Mouse (Mus musculus): Measurements from ENCODE around the gene Ccdc54. TPM values are rescaled to one million over a fixed set of nuclear protein-coding genes. Genes with fewer than 3 reads are reported as not detected.
A peak's percentile ranks its signal among the peaks of the same experiment; 100 is the strongest.

The Ccdc54 gene
- polyA plus RNA-seq, 1 experiment = not detected

DNA sequence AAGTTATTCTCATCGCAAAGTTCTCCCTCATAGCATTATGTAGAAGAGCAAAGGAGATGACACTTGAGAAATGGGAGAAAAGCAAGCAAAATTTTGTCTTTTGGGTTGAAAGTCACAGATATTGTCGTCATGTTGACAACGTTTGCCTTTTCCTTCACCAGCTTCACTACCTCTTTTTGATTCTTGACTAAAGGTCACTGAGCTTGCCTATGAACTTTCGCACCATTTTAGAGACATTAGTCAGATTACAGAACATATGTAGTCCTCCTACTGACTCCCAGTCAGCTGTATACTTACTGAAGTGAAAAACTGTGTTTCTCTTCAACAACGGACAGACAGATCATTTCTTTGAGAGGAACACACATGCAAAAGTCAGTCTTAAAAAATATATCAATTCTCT, 40.0 kb downstream of the Ccdc54 start:
- DNase-seq (ENCODE audit: extremely low spot score in 1 of 2, low spot score in 1 of 2) = no peak

DNA sequence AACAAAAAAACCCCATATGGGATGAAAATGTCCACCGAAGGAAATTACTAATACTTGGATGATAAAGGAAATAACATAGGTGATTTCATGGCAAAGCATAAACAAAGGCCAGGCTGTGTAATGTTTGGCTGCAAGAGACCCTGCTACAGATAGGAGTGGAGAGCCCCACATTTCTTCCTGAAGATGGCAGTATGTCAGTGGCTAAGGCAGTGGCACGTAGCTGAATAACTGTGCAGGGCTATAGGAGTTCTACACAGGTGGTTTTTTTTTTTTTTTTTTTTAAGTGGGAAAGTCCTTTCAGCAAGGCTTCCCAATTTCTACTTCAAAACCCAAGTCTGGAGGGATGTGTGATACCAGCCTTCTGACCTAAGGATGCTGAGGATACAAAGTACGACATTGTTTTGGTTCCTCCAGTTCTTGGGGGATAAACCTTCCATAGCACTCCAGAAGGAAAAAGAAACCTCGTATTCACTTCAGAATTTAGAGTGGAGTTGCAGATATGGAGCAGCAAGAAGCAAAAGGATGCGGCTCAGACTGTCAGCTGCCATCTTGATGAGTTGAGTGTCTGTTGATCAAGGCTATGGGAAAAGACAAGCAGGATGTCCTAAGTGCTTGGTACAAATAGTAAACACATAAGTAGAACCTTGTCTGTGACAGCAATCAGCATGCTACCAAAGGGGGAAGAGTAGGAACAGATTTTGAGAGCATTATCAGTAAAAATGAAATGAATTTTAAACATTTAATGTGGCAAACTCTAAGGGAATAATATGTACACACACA, 48.2 kb downstream of the Ccdc54 start:
- peak in 1 of 2 experiments; percentile 22 for DNase-seq (ENCODE audit: extremely low spot score in 1 of 2, low spot score in 1 of 2)

Other genes with a start within 250 kb of the Ccdc54 start
- gene Bbx, start 158.8 kb downstream of the Ccdc54 start, polyA plus RNA-seq (2012; rRNA removed) = 12.1 and 12.3 TPM in 2 replicates

All from frontal cortex, adult 2 months (tissue).